Mouse (Mus musculus): Measurements from ENCODE around the gene Trim63. TPM values are rescaled to one million over a fixed set of nuclear protein-coding genes. Genes with fewer than 3 reads are reported as not detected.

Trim63 gene
- total RNA-seq, 4 experiments from 2014 or later = 0.28 to 0.70 (median 0.53) TPM

GRCm38 (mm10) chr4:134362586-134362985, 47.7 kb downstream of the Trim63 start:
- no peak for DNase-seq (ENCODE audit: low spot score in 2 of 2)

GRCm38 (mm10) chr4:134365280-134365679, 50.4 kb downstream of the Trim63 start:
- no peak for DNase-seq (ENCODE audit: low spot score in 2 of 2)

- peak; percentile 56 to 85 for DNase-seq (ENCODE audit: low spot score in 2 of 2)
These were observed 55.8 kb downstream of the Trim63 start for GRCm38 (mm10) chr4:134370649-134371221.

GRCm38 (mm10) chr4:134371316-134371855, 56.5 kb downstream of the Trim63 start:
- no peak for DNase-seq (ENCODE audit: low spot score in 2 of 2)

GRCm38 (mm10) chr4:134372294-134372747, 57.4 kb downstream of the Trim63 start:
- peak; percentile 70 to 77 for DNase-seq (ENCODE audit: low spot score in 2 of 2)

GRCm38 (mm10) chr4:134373295-134373694, 58.4 kb downstream of the Trim63 start:
- no peak for DNase-seq (ENCODE audit: low spot score in 2 of 2)

GRCm38 (mm10) chr4:134374306-134374705, 59.4 kb downstream of the Trim63 start:
- no peak for DNase-seq (ENCODE audit: low spot score in 2 of 2)

GRCm38 (mm10) chr4:134378089-134378615, 63.2 kb downstream of the Trim63 start:
- no peak for DNase-seq (ENCODE audit: low spot score in 2 of 2)

Other genes with a start within 250 kb of the Trim63 start
- gene Cd52, start 220.0 kb upstream of the Trim63 start, total RNA-seq (2022) = 10 to 100 TPM in 2 of 4 experiments, 1 to 10 TPM in 2; 2.5 to 32.5 (median 12.8) TPM
- 10 to 100 TPM; 33.5 to 51.3 (median 43.0) TPM for gene Ubxn11, start 212.6 kb upstream of the Trim63 start, total RNA-seq (2022)
- 100 to 1,000 TPM; 192 to 255 (median 224) TPM for gene Sh3bgrl3, start 186.3 kb upstream of the Trim63 start, total RNA-seq (2022)
- 10 to 100 TPM; 17.1 to 18.7 (median 17.7) TPM for gene Cep85, start 128.0 kb upstream of the Trim63 start, total RNA-seq (2022)
- gene Gm7534, start 112.1 kb upstream of the Trim63 start, total RNA-seq (2022) = not detected
- gene Catsper4, start 87.7 kb upstream of the Trim63 start, total RNA-seq (2022) = not detected
- gene Cnksr1, start 76.7 kb upstream of the Trim63 start, total RNA-seq (2022) = under 1 TPM in 3 of 4 experiments, not detected in 1; 0.36 to 0.74 (median 0.57) TPM
- gene E130218I03Rik, start 71.5 kb upstream of the Trim63 start, total RNA-seq (2022) = not detected
- gene Zfp593, start 69.5 kb upstream of the Trim63 start, total RNA-seq (2022) = 10 to 100 TPM; 10.9 to 12.1 (median 11.3) TPM
- gene Gm30191, start 68.2 kb upstream of the Trim63 start, total RNA-seq (2022) = not detected
- gene Grrp1, start 61.0 kb upstream of the Trim63 start, total RNA-seq (2022) = 1 to 10 TPM; 2.6 to 4.3 (median 3.5) TPM
- 10 to 100 TPM; 15.8 to 22.4 (median 19.3) TPM for gene Pdik1l, start 27.2 kb upstream of the Trim63 start, total RNA-seq (2022)
- under 1 TPM in 2 of 4 experiments, not detected in 2; 0.16 to 0.23 TPM for gene Slc30a2, start 28.1 kb downstream of the Trim63 start, total RNA-seq (2022)
- gene Extl1, start 68.7 kb downstream of the Trim63 start, total RNA-seq (2022) = 10 to 100 TPM; 42.7 to 51.5 (median 47.1) TPM
- gene Pafah2, start 81.2 kb downstream of the Trim63 start, total RNA-seq (2022) = 1 to 10 TPM; 5.8 to 8.7 (median 6.8) TPM
- 1,000 to 10,000 TPM in 1 of 4 experiments, 100 to 1,000 TPM in 3; 935 to 1,017 (median 942) TPM for gene Stmn1, start 153.2 kb downstream of the Trim63 start, total RNA-seq (2022)
- gene Paqr7, start 181.6 kb downstream of the Trim63 start, total RNA-seq (2022) = 10 to 100 TPM; 58.1 to 64.3 (median 61.1) TPM
- gene Aunip, start 195.9 kb downstream of the Trim63 start, total RNA-seq (2022) = under 1 TPM; 0.25 to 0.60 (median 0.34) TPM
- 10 to 100 TPM; 70.0 to 79.5 (median 71.9) TPM for gene Mtfr1l, start 220.3 kb downstream of the Trim63 start, total RNA-seq (2022)
- gene Selenon, start 237.0 kb downstream of the Trim63 start, total RNA-seq (2022) = 10 to 100 TPM; 20.2 to 21.5 (median 20.9) TPM